Mouse (Mus musculus): ENCODE results near the gene Pitpnm2.

GRCm38 (mm10) chr5:124186465-124186854 lies 63.1 kb downstream of the Pitpnm2 start:
- TF ChIP-seq CTCF (IDR thresholded peaks at IDR 0.05; ENCODE audit: low read depth) (no peak), EP300 (IDR thresholded peaks at IDR 0.05; ENCODE audit: low read depth) (no peak)

All from liver, embryonic 14.5 days (tissue).